Mouse (Mus musculus) kidney, adult 8-10 months (tissue): ENCODE results near the gene Aldh1a3.

Source experiments
- DNase-seq, 2 experiments: peaks; one replicate each; pipeline ENCODE4 v3.0.0; 2022

The Aldh1a3 gene

GRCm38 (mm10) chr7:66427437-66428161 is at the start of gene Aldh1a3:
Gene Aldh1a3 (minus strand): TSS chr7:66427517.
- no peak for DNase-seq

GRCm38 (mm10) chr7:66476289-66476688 is 49.0 kb upstream of the Aldh1a3 start:
- DNase-seq = no peak

GRCm38 (mm10) chr7:66471641-66472216 is 44.4 kb upstream of the Aldh1a3 start:
- no peak for DNase-seq

- DNase-seq = no peak
These were observed 39.3 kb upstream of the Aldh1a3 start for GRCm38 (mm10) chr7:66466641-66467040.

GRCm38 (mm10) chr7:66465241-66465640 is 37.9 kb upstream of the Aldh1a3 start:
- no peak for DNase-seq

GRCm38 (mm10) chr7:66463081-66463480 is 35.8 kb upstream of the Aldh1a3 start:
- DNase-seq = peak in 1 of 2 experiments; percentile 11

GRCm38 (mm10) chr7:66451622-66452295 is 24.4 kb upstream of the Aldh1a3 start:
- no peak for DNase-seq

GRCm38 (mm10) chr7:66449971-66450752 is 22.8 kb upstream of the Aldh1a3 start:
- no peak for DNase-seq

- DNase-seq = no peak
These were observed 21.6 kb upstream of the Aldh1a3 start for GRCm38 (mm10) chr7:66448786-66449540.

GRCm38 (mm10) chr7:66448304-66448703 is 21.0 kb upstream of the Aldh1a3 start:
- DNase-seq = no peak

- DNase-seq = no peak
These were observed 19.5 kb upstream of the Aldh1a3 start for GRCm38 (mm10) chr7:66446860-66447259.

GRCm38 (mm10) chr7:66445117-66445905 is 18.0 kb upstream of the Aldh1a3 start:
- DNase-seq = no peak

- DNase-seq = no peak
These were observed 17.4 kb upstream of the Aldh1a3 start for GRCm38 (mm10) chr7:66444706-66445105.

- DNase-seq = no peak
These were observed 15.4 kb upstream of the Aldh1a3 start for GRCm38 (mm10) chr7:66442501-66443369.

- DNase-seq = no peak
These were observed 11.7 kb upstream of the Aldh1a3 start for GRCm38 (mm10) chr7:66438787-66439669.

GRCm38 (mm10) chr7:66434453-66434935 is 7.2 kb upstream of the Aldh1a3 start:
- peak in 1 of 2 experiments; percentile 73 for DNase-seq

GRCm38 (mm10) chr7:66427053-66427436 is 272 bp downstream of the Aldh1a3 start:
- no peak for DNase-seq

GRCm38 (mm10) chr7:66421903-66422302 is 5.4 kb downstream of the Aldh1a3 start:
- no peak for DNase-seq

GRCm38 (mm10) chr7:66418981-66419380 is 8.3 kb downstream of the Aldh1a3 start:
- DNase-seq = no peak
